Mouse (Mus musculus): ENCODE data around the gene Aasdhppt.

The Aasdhppt gene

DNA sequence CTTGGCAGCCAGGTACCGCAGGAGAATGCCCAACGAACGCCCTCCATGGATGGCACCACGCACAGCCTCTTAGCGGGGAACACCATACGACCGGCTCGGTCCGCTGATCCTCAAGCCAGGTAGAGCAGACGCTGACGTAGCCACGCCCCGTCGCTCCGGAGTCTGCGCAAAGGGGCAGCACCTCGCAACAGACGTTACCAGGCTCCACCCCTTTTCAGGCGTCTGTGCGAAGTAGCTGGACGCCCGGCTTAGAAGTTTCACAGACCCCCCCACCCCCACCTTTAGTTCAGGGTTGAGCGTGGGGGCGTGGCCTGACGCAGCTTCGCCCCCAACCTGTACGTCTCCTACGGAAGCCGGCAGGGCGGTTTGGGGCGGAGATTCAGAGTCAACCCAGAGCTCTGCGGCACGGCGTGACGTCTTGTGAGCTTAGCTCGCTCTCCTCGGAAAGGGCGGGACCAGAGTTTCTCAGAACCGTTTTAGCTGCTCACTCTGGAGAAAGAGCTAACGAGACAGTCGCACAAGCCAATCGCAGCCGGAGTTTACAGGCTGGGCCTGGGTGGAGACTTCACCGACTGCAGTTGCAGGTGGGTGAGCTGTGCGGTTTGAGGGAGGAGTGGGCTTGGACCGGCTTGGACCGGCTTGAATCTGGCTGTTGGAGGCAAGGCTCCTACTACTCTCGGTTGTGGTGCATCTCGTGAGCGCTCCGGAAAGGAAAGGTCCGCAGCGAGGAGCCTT is at the start of gene Aasdhppt, which contains the start of gene Kbtbd3:
Gene Aasdhppt, minus strand, starts transcription at position 121 of the 735 bp plus-strand sequence.
Gene Kbtbd3, plus strand, starts transcription at position 483 of the 735 bp plus-strand sequence.
- DNase-seq (ENCODE audit: low spot score in 2 of 2): peak; percentile 99

GRCm38 (mm10) chr9:4353163-4353562 is 43.9 kb upstream of the Aasdhppt start:
- no peak for DNase-seq (ENCODE audit: low spot score in 2 of 2)

DNA sequence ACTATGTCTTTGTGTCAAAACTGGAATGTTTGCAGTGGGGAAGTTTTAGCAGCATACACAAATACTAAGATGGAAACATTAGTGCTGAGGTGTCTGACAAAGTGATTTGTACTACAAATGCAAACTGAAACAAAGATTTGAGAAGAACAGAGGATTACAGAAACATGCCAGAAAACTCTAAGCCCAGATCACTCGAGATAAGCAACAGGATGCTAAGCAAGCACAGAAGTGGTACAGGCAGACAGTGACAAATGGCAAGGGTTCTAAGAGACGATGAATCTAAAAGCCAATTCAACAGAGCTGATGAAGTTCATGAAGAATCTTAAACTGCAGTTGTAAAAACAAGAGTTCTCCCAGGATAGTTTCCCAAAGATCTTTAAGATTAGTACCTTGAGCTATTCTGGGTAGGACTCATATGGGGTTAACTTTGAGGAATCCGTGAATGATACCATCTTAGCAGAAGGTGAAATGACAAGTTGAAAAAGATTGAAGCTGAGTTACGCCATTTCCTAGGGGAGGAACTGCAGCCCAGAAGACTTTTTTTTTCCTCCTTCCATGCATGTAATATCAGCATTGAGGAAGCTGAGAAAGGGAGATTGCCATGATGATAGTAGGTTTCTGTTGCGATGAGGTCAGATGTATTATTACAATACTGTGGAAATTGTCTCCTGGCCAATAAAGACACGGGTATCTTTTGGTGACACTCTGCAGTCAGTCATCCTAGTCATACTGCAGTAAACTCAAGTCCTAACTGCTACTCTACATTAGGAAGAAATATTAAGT is 9.9 kb upstream of the Aasdhppt start:
- DNase-seq (ENCODE audit: low spot score in 2 of 2): no peak

DNA sequence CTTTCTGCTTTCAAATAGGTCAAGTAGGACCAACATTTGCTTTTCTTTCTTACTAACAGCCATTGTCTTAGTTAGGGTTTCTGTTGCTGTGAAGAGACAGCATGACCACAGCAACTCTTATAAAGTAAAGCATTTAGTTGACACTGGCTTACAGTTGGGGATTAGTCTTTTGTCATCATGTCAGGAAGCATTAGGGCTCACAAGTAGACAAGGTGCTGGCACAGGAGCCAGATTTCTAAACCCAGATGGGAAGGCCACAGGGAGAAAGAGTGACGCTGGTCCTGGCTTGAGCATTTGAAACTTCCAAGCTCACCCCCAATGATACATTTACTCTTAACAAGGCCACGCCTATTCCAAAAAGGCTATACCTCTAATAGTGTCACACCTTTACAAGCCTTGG is 6.5 kb upstream of the Aasdhppt start:
- no peak for DNase-seq (ENCODE audit: low spot score in 2 of 2)

- no peak for DNase-seq (ENCODE audit: low spot score in 2 of 2)
Observed at GRCm38 (mm10) chr9:4313946-4314345, 4.7 kb upstream of the Aasdhppt start.

- no peak for DNase-seq (ENCODE audit: low spot score in 2 of 2)
Observed at GRCm38 (mm10) chr9:4311162-4311561, 1.9 kb upstream of the Aasdhppt start.

DNA sequence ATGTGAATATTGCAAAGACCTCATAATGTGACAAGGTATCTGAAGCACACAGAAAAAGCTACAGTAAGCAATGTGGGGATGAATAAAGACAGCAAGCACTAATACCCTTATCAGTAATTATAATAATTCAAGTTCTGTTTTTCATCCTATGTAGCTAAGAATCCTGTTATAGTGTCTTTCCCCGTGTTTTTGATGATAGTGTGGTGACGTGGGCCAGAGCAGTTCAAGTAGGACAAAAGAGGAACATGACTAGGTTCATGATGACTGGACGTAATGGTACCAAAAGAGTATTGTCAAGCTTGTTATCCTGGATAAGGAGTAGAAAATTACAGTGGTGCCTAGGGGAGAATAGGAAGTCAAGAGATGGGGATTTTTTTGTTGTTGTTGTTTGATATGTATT is 1.4 kb upstream of the Aasdhppt start:
- DNase-seq (ENCODE audit: low spot score in 2 of 2): no peak

DNA sequence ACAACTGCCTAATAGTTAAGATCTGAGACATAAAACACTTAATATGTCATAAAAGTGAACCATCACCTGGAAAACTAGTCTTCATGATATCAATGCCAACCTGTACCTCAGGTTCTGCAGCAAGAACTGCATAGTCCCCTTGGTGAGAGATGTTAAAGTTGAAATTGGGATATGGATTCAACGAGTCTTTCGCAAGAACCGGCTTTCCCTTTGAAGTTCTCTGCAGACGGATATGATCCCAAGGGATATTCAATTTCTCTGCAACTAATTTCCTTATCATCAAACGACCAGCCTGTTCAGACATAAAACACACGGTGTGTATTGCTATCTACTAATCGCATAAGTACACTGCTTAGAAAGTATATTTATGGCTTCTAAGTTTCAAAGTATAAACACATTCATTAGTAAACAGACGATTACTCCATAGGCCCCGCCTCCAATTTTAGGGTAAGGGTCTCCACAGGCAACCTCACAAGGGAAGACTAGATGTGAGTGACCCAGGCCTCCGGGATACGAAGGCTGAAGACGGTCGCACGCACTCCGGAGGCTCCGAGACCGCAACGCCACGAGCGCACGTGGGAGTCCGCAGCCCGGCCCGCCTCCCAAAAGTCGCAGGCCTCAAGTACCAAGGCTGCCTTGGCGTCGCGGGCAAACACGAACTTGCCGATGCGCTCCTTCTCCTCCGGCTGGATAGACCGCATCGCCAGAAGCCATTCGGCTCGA is 482 bp downstream of the Aasdhppt start:
- no peak for DNase-seq (ENCODE audit: low spot score in 2 of 2)

DNA sequence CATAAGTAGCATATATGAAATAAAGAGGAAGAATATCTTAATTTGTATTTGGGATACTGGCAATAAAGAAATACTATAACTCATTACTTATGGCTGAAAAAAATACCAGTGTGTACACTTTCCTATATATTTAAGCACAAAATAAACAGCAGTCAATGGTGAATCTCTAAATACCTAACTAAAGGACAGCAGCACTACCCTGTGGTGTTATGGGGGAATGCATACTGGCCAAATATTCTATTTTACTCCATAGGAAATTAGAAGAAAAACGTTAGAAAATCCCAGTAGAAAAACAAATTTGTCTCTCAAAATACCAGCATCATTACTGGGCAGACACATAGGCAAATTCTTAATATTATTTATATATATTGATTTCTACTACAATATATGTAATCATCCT is 4.4 kb downstream of the Aasdhppt start:
- DNase-seq (ENCODE audit: low spot score in 2 of 2): no peak

DNA sequence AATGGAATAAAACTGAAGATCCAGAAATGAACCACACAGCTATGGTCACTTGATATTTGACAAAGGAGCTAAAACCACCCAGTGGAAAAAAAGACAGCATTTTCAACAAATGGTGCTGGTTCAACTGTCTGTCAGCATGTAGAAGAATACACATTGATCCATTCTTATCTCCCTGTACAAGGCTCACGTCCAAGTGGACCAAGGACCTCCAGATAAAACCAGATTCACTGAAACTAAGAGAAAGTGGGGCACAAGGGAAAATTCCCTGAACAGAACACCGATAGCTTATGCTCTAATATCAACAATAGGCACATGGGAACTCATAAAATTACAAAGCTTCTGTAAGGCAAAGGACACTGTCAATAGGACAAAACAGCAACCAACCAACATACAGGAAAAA is 8.8 kb downstream of the Aasdhppt start:
- no peak for DNase-seq (ENCODE audit: low spot score in 2 of 2)

DNA sequence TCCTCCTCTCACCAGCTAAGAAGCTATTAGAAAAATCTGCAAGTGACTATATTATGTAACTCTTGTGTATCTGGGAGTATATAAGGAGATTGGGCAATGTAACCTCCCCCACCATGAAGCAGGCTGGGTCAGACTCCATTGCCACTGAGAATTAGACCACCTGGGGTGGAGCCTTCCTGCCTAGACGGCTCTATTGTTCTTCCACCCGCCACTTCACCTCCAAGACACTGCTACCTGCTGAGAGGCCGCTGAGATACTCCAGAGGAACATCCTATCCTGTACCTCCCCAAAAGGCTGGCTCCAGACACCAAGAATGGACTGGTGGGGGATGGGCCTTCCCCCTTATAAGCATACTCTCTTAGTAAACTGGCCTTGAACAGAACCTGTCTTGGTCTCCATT is 25.4 kb downstream of the Aasdhppt start:
- DNase-seq (ENCODE audit: low spot score in 2 of 2): no peak

GRCm38 (mm10) chr9:4266881-4267280 is 42.4 kb downstream of the Aasdhppt start:
- DNase-seq (ENCODE audit: low spot score in 2 of 2): no peak

GRCm38 (mm10) chr9:4260746-4261090 is 48.6 kb downstream of the Aasdhppt start:
- no peak for DNase-seq (ENCODE audit: low spot score in 2 of 2)

GRCm38 (mm10) chr9:4259841-4260745 is 49.2 kb downstream of the Aasdhppt start:
- DNase-seq (ENCODE audit: low spot score in 2 of 2): no peak

- no peak for DNase-seq (ENCODE audit: low spot score in 2 of 2)
Observed at GRCm38 (mm10) chr9:4259074-4259473, 50.2 kb downstream of the Aasdhppt start.

Measured in frontal cortex, postnatal 36 days (tissue).